Mouse (Mus musculus) megakaryocyte-erythroid progenitor cell, adult 5-6 weeks (primary cell): ENCODE data around the gene Zfp982. TPM values are rescaled to one million over a fixed set of nuclear protein-coding genes. Genes with fewer than 3 reads are reported as not detected.
"Not testable (repeated sequence)": the region's sequence is repeated elsewhere in the genome, so short reads cannot be mapped to it uniquely, and the experiment has no call there.

Experiments used
- ATAC-seq: replicated peaks from 2 replicates; pipeline ENCODE4 v1.8.0; 2016; ENCODE audit warnings: mild to moderate bottlenecking, inconsistent platforms; ENCODE audit not compliant: severe bottlenecking, poor library complexity, low FRiP score, low TSS enrichment
- total RNA-seq, 2 experiments: library from RNA; stranded (forward) in 1 of 2; stranded (reverse) in 1 of 2; fragments of 200-1000, 215-1000 nt in 1 of 2; fragments of >200 nt in 1 of 2; fragmentation: Nextera tagmentation in 1 of 2; gene quantifications; 2 replicates each; pipeline ENCODE4 v1.2.3; 2014 to 2017

Gene Zfp982
- total RNA-seq, 2 experiments from 2014 or later: 11.0 to 29.1 TPM

- not testable (repeated sequence) for ATAC-seq
Observed at GRCm38 (mm10) chr4:147556921-147557320, 64.7 kb downstream of the Zfp982 start.

DNA sequence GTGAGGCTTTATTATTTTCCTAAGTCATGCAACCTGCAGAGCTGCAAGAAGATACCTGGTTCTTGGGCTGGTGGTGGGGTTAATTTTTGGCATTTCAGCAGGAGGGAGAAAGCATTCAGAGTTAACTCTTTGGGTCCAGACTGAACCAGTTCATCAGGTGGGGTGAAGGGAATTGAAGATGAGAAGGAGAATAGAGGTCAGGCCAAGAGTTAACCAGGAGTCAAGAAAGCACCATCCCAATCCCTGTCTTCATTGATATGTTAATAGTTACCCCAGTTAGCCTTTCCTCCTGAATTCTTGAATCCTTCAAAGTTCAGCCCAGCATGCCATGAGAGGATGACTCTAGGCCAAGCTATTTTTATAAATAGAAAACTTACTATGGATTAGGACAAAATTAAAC is 65.8 kb downstream of the Zfp982 start:
- not testable (repeated sequence) for ATAC-seq

DNA sequence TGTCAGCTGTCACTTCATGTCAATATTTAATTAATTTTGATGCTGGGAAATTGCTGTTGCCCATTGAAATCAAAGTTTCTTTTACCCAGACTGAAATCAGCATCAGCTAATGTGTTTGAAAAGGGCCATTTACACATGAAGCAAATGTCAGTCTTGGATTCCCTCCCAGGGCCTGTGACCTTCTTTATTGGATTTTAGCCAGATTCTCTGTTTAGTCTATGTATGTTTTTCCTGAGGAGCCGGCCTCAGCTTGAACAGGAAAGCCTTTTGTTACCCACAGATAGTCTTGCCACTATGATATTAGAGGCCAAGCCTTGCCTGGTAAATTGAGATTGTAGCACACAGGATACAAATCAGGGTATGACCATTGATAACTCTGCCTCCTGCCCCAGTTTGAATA is 66.9 kb downstream of the Zfp982 start:
- ATAC-seq: not testable (repeated sequence)

Other genes starting within 250 kb of the Zfp982 start
- gene Zfp988, start 186.7 kb upstream of the Zfp982 start, total RNA-seq (2014; fragmentation: Nextera tagmentation): 0.22 TPM in 1 of 2 replicates, not detected in the other
- 1.5 TPM in 1 of 2 replicates, not detected in the other for gene Zfp988, start 186.7 kb upstream of the Zfp982 start, total RNA-seq (2017)
- not detected in 2 replicates for gene Zfp978, start 131.1 kb upstream of the Zfp982 start, total RNA-seq (2014; fragmentation: Nextera tagmentation)
- gene Zfp978, start 131.1 kb upstream of the Zfp982 start, total RNA-seq (2017): not detected in 2 replicates
- 1.4 and 1.5 TPM in 2 replicates for gene Gm16503, start 47.8 kb downstream of the Zfp982 start, total RNA-seq (2014; fragmentation: Nextera tagmentation)
- gene Gm16503, start 47.8 kb downstream of the Zfp982 start, total RNA-seq (2017): 0.42 and 0.76 TPM in 2 replicates
- gene Zfp985, start 60.9 kb downstream of the Zfp982 start, total RNA-seq (2014; fragmentation: Nextera tagmentation): 0.17 TPM in 1 of 2 replicates, not detected in the other
- 1.8 and 2.9 TPM in 2 replicates for gene Zfp985, start 60.9 kb downstream of the Zfp982 start, total RNA-seq (2017)
- not detected in 2 replicates for gene Zfp979, start 150.1 kb downstream of the Zfp982 start, total RNA-seq (2014; fragmentation: Nextera tagmentation)
- gene Zfp979, start 150.1 kb downstream of the Zfp982 start, total RNA-seq (2017): 3.3 and 4.3 TPM in 2 replicates
- not detected in 2 replicates for gene Zfp534, start 210.1 kb downstream of the Zfp982 start, total RNA-seq (2014; fragmentation: Nextera tagmentation)
- not detected in 2 replicates for gene Zfp534, start 210.1 kb downstream of the Zfp982 start, total RNA-seq (2017)